Mouse (Mus musculus) stomach, postnatal 0 days (tissue): Measurements from ENCODE around the gene Prpsap2. TPM values are rescaled to one million over a fixed set of nuclear protein-coding genes. Genes with fewer than 3 reads are reported as not detected.

Experiments
- ATAC-seq: fragments of 200-750 bp; cut with Nextera tagmentation; 2 replicates; pipeline ENCODE4 v1.8.0; 2017; ENCODE audit not compliant: low FRiP score, low TSS enrichment
- DNase-seq: peaks from one replicate; pipeline ENCODE4 v3.0.0-alpha.2; 2016; ENCODE audit warnings: low spot score
- H3K27ac ChIP-seq: fragments of 300-500 bp; sonication (generic); replicated peaks from 2 replicates; pipeline ENCODE4 v1.5.1; 2014; ENCODE audit warnings: mild to moderate bottlenecking, control low read depth
- H3K27me3 ChIP-seq: fragments of 300-500 bp; sonication (generic); 2 replicates; pipeline ENCODE4 v1.6.1; 2014; ENCODE audit warnings: low read length; ENCODE audit not compliant: control insufficient read depth, insufficient read depth
- H3K36me3 ChIP-seq: fragments of 300-500 bp; sonication (generic); 2 replicates; pipeline ENCODE4 v1.6.1; 2014; ENCODE audit warnings: low read length, mixed read lengths; ENCODE audit not compliant: control insufficient read depth, insufficient read depth
- H3K4me1 ChIP-seq: fragments of 300-500 bp; sonication (generic); replicated peaks from 2 replicates; pipeline ENCODE4 v1.6.1; 2014; ENCODE audit warnings: antibody characterized with exemption; ENCODE audit not compliant: control insufficient read depth, insufficient read depth
- H3K4me2 ChIP-seq: fragments of 300-500 bp; sonication (generic); replicated peaks from 2 replicates; pipeline ENCODE4 v1.6.1; 2014; ENCODE audit warnings: low read depth, mild to moderate bottlenecking, control low read depth, moderate library complexity
- H3K4me3 ChIP-seq: fragments of 300-500 bp; sonication (generic); 2 replicates; pipeline ENCODE4 v1.5.1; 2014; ENCODE audit warnings: low read depth, low read length, control low read depth
- H3K9ac ChIP-seq: fragments of 300-500 bp; sonication (generic); 2 replicates; pipeline ENCODE4 v1.6.1; 2014; ENCODE audit warnings: mild to moderate bottlenecking, low read length, control low read depth, mixed read lengths
- H3K9me3 ChIP-seq: fragments of 300-500 bp; sonication (generic); 2 replicates; pipeline ENCODE4 v1.6.1; 2016; ENCODE audit warnings: low read length; ENCODE audit not compliant: control insufficient read depth
- CTCF ChIP-seq: IDR thresholded peaks from 2 replicates; pipeline ENCODE4 v1.5.1; 2016; ENCODE audit warnings: antibody characterized with exemption, low read depth, mild to moderate bottlenecking, moderate library complexity
- EP300 ChIP-seq: optimal IDR thresholded peaks from 2 replicates; pipeline ENCODE3; 2016; ENCODE audit warnings: antibody characterized with exemption
- WGBS: fragments of 180-500 bp; shearing (Covaris S2); extraction: QIAGEN DNeasy Blood & Tissue Kit; methylation state at CpG from one replicate; pipeline ENCODE4 v1.1.7; 2014; 5-methylcytosine and 5-hydroxymethylcytosine counted together
- polyA plus RNA-seq: library from polyadenylated mRNA; unstranded; fragments of >200 nt; fragmentation: Nextera tagmentation; extraction: Ambion mirVana; gene quantifications from 2 replicates; pipeline ENCODE4 v1.2.1, GENCODE M21; 2015

Prpsap2 gene
- polyA plus RNA-seq, 1 experiment from 2014 or later, result 17.4 TPM

- TF ChIP-seq EP300 (no peak), CTCF (no peak)
These were observed 60.2 kb downstream of the Prpsap2 start for GRCm38 (mm10) chr11:61701696-61702095.

DNA sequence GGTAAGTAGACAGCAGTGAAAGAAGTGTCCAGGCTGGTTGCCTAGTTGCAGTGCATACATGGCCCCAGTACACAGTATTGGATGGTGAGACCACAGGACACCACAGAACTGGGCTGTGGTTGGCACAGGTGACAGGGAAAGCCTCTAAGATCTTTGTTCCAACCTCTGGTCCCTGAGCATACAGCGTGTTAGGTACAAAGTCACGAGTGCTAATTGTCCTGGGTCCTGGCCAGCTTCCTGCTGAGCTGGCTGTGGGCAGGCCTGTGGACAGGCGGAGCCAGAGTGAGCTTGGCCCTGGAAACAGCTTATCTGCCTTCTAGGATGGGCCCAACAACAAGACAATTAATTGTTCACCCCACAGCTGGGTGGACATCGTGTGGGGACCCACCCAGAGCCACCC, 62.0 kb downstream of the Prpsap2 start:
- Histone ChIP-seq H3K4me1 (no peaks in the 10 kb centered on the region), H3K36me3 (no peaks in the 10 kb centered on the region), H3K9ac (no peak overlapping the region), H3K27me3 (no peaks in the 10 kb centered on the region), H3K4me2 (no peak overlapping the region), H3K4me3 (no peak overlapping the region), H3K27ac (peak overlapping the region; percentile 65), H3K9me3 (no peaks in the 10 kb centered on the region)
- ATAC-seq, result peak; percentile 90
- no peak for TF ChIP-seq CTCF
- no peak for TF ChIP-seq EP300
- 52% methylated on average over 4 of the region's 4 CpGs for WGBS
- DNase-seq, result peak; percentile 73

More at GRCm38 (mm10) chr11:61701696-61702095, 60.2 kb downstream of the Prpsap2 start:
- no peaks in the 10 kb centered on the region for H3K27me3 ChIP-seq
- DNase-seq (no peak), ATAC-seq (no peak)
- H3K9ac ChIP-seq, result no peak overlapping the region
- 64% methylated on average over 5 of the region's 5 CpGs for WGBS
- no peaks in the 10 kb centered on the region for H3K4me1 ChIP-seq
- no peaks in the 10 kb centered on the region for H3K9me3 ChIP-seq
- H3K4me2 ChIP-seq, result no peak overlapping the region
- no peaks in the 10 kb centered on the region for H3K36me3 ChIP-seq
- no peak overlapping the region for H3K27ac ChIP-seq
- no peak overlapping the region for H3K4me3 ChIP-seq

GRCm38 (mm10) chr11:61699460-61699859, 62.4 kb downstream of the Prpsap2 start:
- 72% methylated on average over 5 of the region's 5 CpGs for WGBS
- H3K36me3 ChIP-seq, result no peaks in the 10 kb centered on the region
- peak; percentile 72 for ATAC-seq

GRCm38 (mm10) chr11:61698852-61699251, 63.0 kb downstream of the Prpsap2 start:
- H3K4me1 ChIP-seq, result no peaks in the 10 kb centered on the region
- TF ChIP-seq CTCF (0 out of 2 replicates have a peak, but pooled peaks have one; percentile 9), EP300 (no peak)
- H3K27me3 ChIP-seq, result no peaks in the 10 kb centered on the region
- H3K36me3 ChIP-seq, result no peaks in the 10 kb centered on the region
- ATAC-seq, result no peak
- DNase-seq, result no peak
- H3K4me2 ChIP-seq, result no peak overlapping the region
- no peak overlapping the region for H3K4me3 ChIP-seq
- no peaks in the 10 kb centered on the region for H3K9me3 ChIP-seq
- H3K9ac ChIP-seq, result no peak overlapping the region
- peak overlapping the region; percentile 65 for H3K27ac ChIP-seq

More at GRCm38 (mm10) chr11:61699460-61699859, 62.4 kb downstream of the Prpsap2 start:
- H3K4me3 ChIP-seq, result no peak overlapping the region
- TF ChIP-seq EP300, result no peak
- TF ChIP-seq CTCF, result no peak
- no peaks in the 10 kb centered on the region for H3K27me3 ChIP-seq
- DNase-seq, result peak; percentile 50
- no peaks in the 10 kb centered on the region for H3K4me1 ChIP-seq
- H3K27ac ChIP-seq, result peak overlapping the region; percentile 65
- H3K9me3 ChIP-seq, result no peaks in the 10 kb centered on the region
- H3K4me2 ChIP-seq, result no peak overlapping the region
- H3K9ac ChIP-seq, result no peak overlapping the region

GRCm38 (mm10) chr11:61692996-61693395, 68.9 kb downstream of the Prpsap2 start:
- Histone ChIP-seq H3K4me2 (no peak overlapping the region), H3K36me3 (no peaks in the 10 kb centered on the region), H3K27ac (no peak overlapping the region), H3K27me3 (no peaks in the 10 kb centered on the region), H3K9me3 (no peaks in the 10 kb centered on the region), H3K4me3 (no peak overlapping the region), H3K9ac (no peak overlapping the region), H3K4me1 (no peaks in the 10 kb centered on the region)
- TF ChIP-seq EP300, result no peak
- TF ChIP-seq CTCF, result no peak
- 81% methylated on average over 5 of the region's 5 CpGs for WGBS
- no peak for DNase-seq
- ATAC-seq, result no peak

- Histone ChIP-seq H3K4me2 (no peak overlapping the region), H3K4me1 (peaks cover 5% of the 10 kb centered on the region; the same call in 1 of the 2 replicates), H3K9ac (0 out of 2 replicates have a peak overlapping the region, but pooled peaks have one; percentile 13), H3K36me3 (no peaks in the 10 kb centered on the region), H3K9me3 (no peaks in the 10 kb centered on the region), H3K27ac (peak overlapping the region; percentile 53), H3K27me3 (no peaks in the 10 kb centered on the region; the same call in 1 of the 2 replicates), H3K4me3 (no peak overlapping the region)
- ATAC-seq (no peak), DNase-seq (no peak)
- WGBS, result 46% methylated on average over 2 of the region's 2 CpGs
- TF ChIP-seq EP300 (no peak), CTCF (no peak; the same call in 1 of the 2 replicates)
These were observed 74.3 kb downstream of the Prpsap2 start for GRCm38 (mm10) chr11:61687595-61687994.
